In the genomic region with DNA sequence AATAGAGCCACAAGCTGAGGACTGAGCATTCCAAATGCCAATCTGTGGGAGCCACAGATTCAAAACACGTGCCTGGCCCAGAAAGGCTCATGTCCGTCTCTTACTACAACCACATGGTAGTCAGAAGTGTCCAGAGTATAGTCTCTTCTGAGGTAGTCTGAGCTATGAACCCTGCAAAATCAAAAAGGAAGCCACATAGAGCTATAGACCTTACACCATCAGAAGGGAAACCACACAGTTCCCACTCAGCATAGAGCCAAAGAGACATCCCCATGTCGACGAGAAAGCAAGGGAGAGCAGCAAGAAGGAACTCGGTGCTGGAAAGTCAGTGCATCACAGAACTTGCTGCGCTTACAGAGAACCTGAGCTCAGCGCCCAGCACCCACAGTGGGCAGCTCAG, we compare ENCODE assay signal across 28 mouse cellular contexts.
DNase-seq lines count a peak whose midpoint lies in the region; ATAC-seq and TF ChIP-seq lines count a peak whose summit lies in the region.
"Had no signal": no experiment of that assay in that cellular context is flagged by ENCODE, and none has a peak within 500 bp of the region (broad histone marks: within the 10 kb centered on the region; RNA-seq: fewer than 3 reads in every experiment).

No protein-coding gene starts in this region.

- no peaks in the 10 kb centered on the region for H3K9me3 ChIP-seq in embryonic facial prominence, embryonic 13.5 days
- no peaks in the 10 kb centered on the region for H3K9me3 ChIP-seq in embryonic facial prominence, embryonic 10.5 days
- no peaks in the 10 kb centered on the region for H3K9me3 ChIP-seq in embryonic facial prominence, embryonic 15.5 days (replicated peaks)
- H3K9me3 ChIP-seq: embryonic facial prominence, embryonic 12.5 days; forebrain, embryonic 13.5 days; heart, embryonic 10.5 days; heart, embryonic 13.5 days; hindbrain, embryonic 12.5 days; hindbrain, embryonic 15.5 days had no signal

- no peak for TF ChIP-seq CTCF in cerebellum, adult 2 months (IDR thresholded peaks at IDR 0.05; ENCODE audit: borderline replicate concordance, insufficient read depth, low read depth, low read length)

- H3K36me3 ChIP-seq in embryonic facial prominence, embryonic 13.5 days, result no peaks in the 10 kb centered on the region
- no peaks in the 10 kb centered on the region for H3K36me3 ChIP-seq in embryonic facial prominence, embryonic 10.5 days (replicated peaks)
- no peaks in the 10 kb centered on the region for H3K36me3 ChIP-seq in embryonic facial prominence, embryonic 15.5 days
- H3K36me3 ChIP-seq: embryonic facial prominence, embryonic 12.5 days; G1E; heart, embryonic 10.5 days; heart, embryonic 13.5 days; hindbrain, embryonic 12.5 days; hindbrain, embryonic 15.5 days had no signal

- no peak overlapping the region for H3K4me2 ChIP-seq in embryonic facial prominence, embryonic 13.5 days
- no peak overlapping the region for H3K4me2 ChIP-seq in embryonic facial prominence, embryonic 15.5 days (replicated peaks)
- H3K4me2 ChIP-seq: embryonic facial prominence, embryonic 12.5 days; forebrain, embryonic 13.5 days; heart, embryonic 13.5 days; hindbrain, embryonic 12.5 days; hindbrain, embryonic 15.5 days had no signal

- no peaks in the 10 kb centered on the region for H3K27me3 ChIP-seq in embryonic facial prominence, embryonic 13.5 days
- H3K27me3 ChIP-seq in embryonic facial prominence, embryonic 10.5 days (replicated peaks; ENCODE audit: low read depth, poor library complexity, severe bottlenecking), result no peaks in the 10 kb centered on the region
- no peaks in the 10 kb centered on the region for H3K27me3 ChIP-seq in embryonic facial prominence, embryonic 15.5 days
- H3K27me3 ChIP-seq in cerebellum, adult 2 months (ENCODE audit: control insufficient read depth, insufficient read depth, low read length), result no peaks in the 10 kb centered on the region
- H3K27me3 ChIP-seq: embryonic facial prominence, embryonic 12.5 days; forebrain, embryonic 13.5 days; heart, embryonic 13.5 days; hindbrain, embryonic 12.5 days; hindbrain, embryonic 15.5 days; Patski had no signal

- no peak for TF ChIP-seq POLR2A in cerebellum, adult 2 months (IDR thresholded peaks at IDR 0.05; ENCODE audit: borderline replicate concordance, insufficient read depth, low read length)

- no peak for DNase-seq in embryonic facial prominence, embryonic 10.5 days (ENCODE audit: low spot score)
- DNase-seq in 416B (ENCODE audit: low read depth), result peak; percentile 51
- DNase-seq in retina, postnatal 1 day, result no peak
- DNase-seq in cerebellum, adult 2 months, result no peak
- DNase-seq in adrenal gland, postnatal 4 days (ENCODE audit: low spot score in 2 of 2), result no peak
- DNase-seq: adrenal gland, postnatal 10 days; adrenal gland, postnatal 36 days; B cell, adult 2 months; cerebellum, adult 11 months; cerebellum, adult 8-10 months; cerebellum, postnatal 36 days; gastrocnemius, postnatal 10 days; heart, adult 2 months; heart, postnatal 14 days; heart, postnatal 4 days had no signal

- H3K9ac ChIP-seq in embryonic facial prominence, embryonic 13.5 days, result no peak overlapping the region
- H3K9ac ChIP-seq in embryonic facial prominence, embryonic 15.5 days, result no peak overlapping the region
- H3K9ac ChIP-seq: embryonic facial prominence, embryonic 12.5 days; forebrain, embryonic 13.5 days; heart, embryonic 13.5 days; hindbrain, embryonic 12.5 days; hindbrain, embryonic 15.5 days had no signal

- no peak overlapping the region for H3K4me3 ChIP-seq in embryonic facial prominence, embryonic 13.5 days
- no peak overlapping the region for H3K4me3 ChIP-seq in embryonic facial prominence, embryonic 10.5 days
- no peak overlapping the region for H3K4me3 ChIP-seq in embryonic facial prominence, embryonic 15.5 days (replicated peaks)
- H3K4me3 ChIP-seq in cerebellum, adult 2 months (replicated peaks; ENCODE audit: insufficient read depth, low read depth, low read length), result no peak overlapping the region
- H3K4me3 ChIP-seq: embryonic facial prominence, embryonic 12.5 days; forebrain, embryonic 13.5 days; heart, adult 2 months; heart, embryonic 10.5 days; heart, embryonic 13.5 days; hindbrain, embryonic 12.5 days; hindbrain, embryonic 15.5 days had no signal

- peaks cover 22% of the 10 kb centered on the region for H3K4me1 ChIP-seq in embryonic facial prominence, embryonic 13.5 days
- peaks cover 21% of the 10 kb centered on the region for H3K4me1 ChIP-seq in embryonic facial prominence, embryonic 10.5 days
- peaks cover 17% of the 10 kb centered on the region for H3K4me1 ChIP-seq in embryonic facial prominence, embryonic 15.5 days
- H3K4me1 ChIP-seq in cerebellum, adult 2 months (ENCODE audit: control insufficient read depth, insufficient read depth, low read length), result no peaks in the 10 kb centered on the region
- H3K4me1 ChIP-seq: embryonic facial prominence, embryonic 12.5 days; forebrain, embryonic 13.5 days; hindbrain, embryonic 15.5 days had no signal

- no peak for ATAC-seq in embryonic facial prominence, embryonic 13.5 days (ENCODE audit: insufficient number of reproducible peaks, insufficient read depth, low FRiP score, low TSS enrichment, low read depth)
- ATAC-seq in embryonic facial prominence, embryonic 15.5 days (ENCODE audit: insufficient number of reproducible peaks, low FRiP score, low TSS enrichment, low read depth), result no peak
- ATAC-seq in megakaryocyte, adult 5-6 weeks (ENCODE audit: poor library complexity, severe bottlenecking), result peak; percentile 23
- ATAC-seq: forebrain, embryonic 13.5 days; forebrain, embryonic 16.5 days; intestine, postnatal 0 days; Patski had no signal

- H3K27ac ChIP-seq in embryonic facial prominence, embryonic 13.5 days, result peak overlapping the region; percentile 44; the same call in 1 of the 2 replicates
- no peak overlapping the region for H3K27ac ChIP-seq in embryonic facial prominence, embryonic 10.5 days (replicated peaks)
- 0 out of 2 replicates have a peak overlapping the region, but pooled peaks have one; percentile 22 for H3K27ac ChIP-seq in embryonic facial prominence, embryonic 15.5 days (replicated peaks)
- H3K27ac ChIP-seq in cerebellum, adult 2 months (ENCODE audit: insufficient read depth, low read length), result no peak overlapping the region
- H3K27ac ChIP-seq: embryonic facial prominence, embryonic 12.5 days; forebrain, embryonic 13.5 days; heart, adult 2 months; heart, embryonic 10.5 days; heart, embryonic 13.5 days; hindbrain, embryonic 12.5 days; hindbrain, embryonic 15.5 days had no signal

- WGBS in embryonic facial prominence, embryonic 13.5 days, result 54% methylated on average over 7 of the region's 7 CpGs
- WGBS in embryonic facial prominence, embryonic 10.5 days, result 70% methylated on average over 7 of the region's 7 CpGs
- WGBS in embryonic facial prominence, embryonic 15.5 days, result 56% methylated on average over 7 of the region's 7 CpGs
- 58% methylated on average over 7 of the region's 7 CpGs for WGBS in cerebellum, adult 2 months

Comparison
In these comparisons a context has a peak if more than half of its experiments do, and no peak if none do; other contexts are left out.
1. H3K27ac ChIP-seq: peak in embryonic facial prominence, embryonic 13.5 days (single experiment) and embryonic facial prominence, embryonic 15.5 days (single experiment); none in embryonic facial prominence, embryonic 10.5 days (single experiment) and cerebellum, adult 2 months (single experiment).